Mouse (Mus musculus): Measurements from ENCODE around the gene Kif17.

- TF ChIP-seq POLR2A (IDR thresholded peaks at IDR 0.05; ENCODE audit: control insufficient read depth in 1 of 2, insufficient read depth in 1 of 2, low read depth in 1 of 2, low read length in 2 of 2, poor library complexity in 1 of 2): no peak
- no peak for TF ChIP-seq GABPA (IDR thresholded peaks at IDR 0.05; ENCODE audit: low read depth, low read length)
- TF ChIP-seq MAX (IDR thresholded peaks at IDR 0.05; ENCODE audit: low read length): no peak
- TF ChIP-seq CTCF (IDR thresholded peaks at IDR 0.05 in 2 of 3, conservative IDR thresholded peaks at IDR 0.05 in 1 of 3; ENCODE audit: control insufficient read depth in 1 of 3, insufficient read depth in 1 of 3, low read depth in 2 of 3, low read length in 3 of 3, poor library complexity in 1 of 3, severe bottlenecking in 1 of 3): peak; percentile 58 to 71 (median 71)
These were observed 65.5 kb downstream of the Kif17 start for GRCm38 (mm10) chr4:138315781-138316180.

Measured in MEL (cell line).